In genomic region chr12:82078740-82079139, GRCm38 (mm10) we compare ENCODE assay signal across 22 mouse cellular contexts.
"Had no signal": no experiment of that assay in that cellular context is flagged by ENCODE, and none has a peak within 500 bp of the region (broad histone marks: within the 10 kb centered on the region; RNA-seq: fewer than 3 reads in every experiment).

No protein-coding gene starts in this region.

- H3K4me3 ChIP-seq: gastrocnemius, adult 2 months; heart, embryonic 10.5 days; heart, embryonic 12.5 days; hindbrain, embryonic 10.5 days; hindbrain, embryonic 12.5 days; intestine, embryonic 15.5 days; limb, embryonic 10.5 days; limb, embryonic 12.5 days; liver, embryonic 13.5 days; liver, embryonic 15.5 days had no signal

- H3K27ac ChIP-seq: gastrocnemius, adult 2 months; heart, embryonic 10.5 days; hindbrain, embryonic 10.5 days; hindbrain, embryonic 12.5 days; hindbrain, embryonic 14.5 days; intestine, embryonic 15.5 days; limb, embryonic 10.5 days; limb, embryonic 12.5 days; liver, embryonic 13.5 days; liver, embryonic 15.5 days had no signal

- DNase-seq: gastrocnemius, adult 2 months; gastrocnemius, postnatal 10 days; gastrocnemius, postnatal 25 days; heart, postnatal 10 days; heart, postnatal 4 days; kidney, adult 18-20 months; kidney, adult 8-10 months; kidney, postnatal 10 days; kidney, postnatal 25 days; kidney, postnatal 4 days; liver; liver, embryonic 13.5 days; liver, postnatal 0 days had no signal
